Mouse (Mus musculus) retina, postnatal 1 day (tissue): ENCODE data around the gene Lpar2.

Experiments
- DNase-seq: peaks from one replicate; pipeline ENCODE4 v3.0.0-alpha.2; 2012

Gene Lpar2

DNA sequence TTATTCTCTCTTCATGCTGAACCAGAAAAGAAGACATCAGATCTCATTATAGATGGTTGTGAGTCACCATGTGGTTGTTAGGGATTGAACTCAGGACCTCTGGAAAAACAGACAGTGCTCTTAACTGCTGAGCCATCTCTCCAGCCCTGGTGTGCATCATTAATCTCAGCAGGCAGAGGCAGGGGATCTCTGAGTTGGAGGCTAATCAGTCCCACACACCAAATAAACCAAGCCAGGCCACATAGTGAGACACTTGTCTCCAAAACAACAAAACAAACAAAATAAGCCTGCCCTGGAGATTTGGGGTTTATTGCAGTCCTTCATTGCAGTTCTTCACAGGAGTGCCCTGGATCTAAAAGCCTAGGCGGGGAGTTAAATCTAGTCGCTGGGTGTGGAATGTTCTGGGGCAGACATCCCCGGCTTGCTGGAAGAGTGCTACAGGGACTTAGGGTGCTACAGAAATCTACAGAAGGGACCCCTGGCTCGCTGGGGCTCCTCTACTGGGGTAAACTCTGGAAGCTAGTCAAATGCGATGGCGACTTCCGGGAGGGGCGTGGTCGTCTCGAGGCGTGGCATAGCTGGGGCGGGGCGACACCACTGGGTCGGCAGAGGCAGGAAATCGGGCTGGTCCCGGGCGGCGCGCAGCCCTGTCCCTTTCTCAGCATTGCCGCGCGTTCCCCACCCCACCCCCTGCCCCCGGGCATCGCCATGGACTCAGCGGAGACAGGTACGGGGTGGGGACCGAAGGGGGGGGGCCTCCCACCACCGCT, 13.9 kb upstream of the Lpar2 start, which contains the start of gene Gmip:
Gene Gmip (plus strand): TSS at position 586 of the 770 bp plus-strand sequence.
- peak; percentile 79 for DNase-seq

DNA sequence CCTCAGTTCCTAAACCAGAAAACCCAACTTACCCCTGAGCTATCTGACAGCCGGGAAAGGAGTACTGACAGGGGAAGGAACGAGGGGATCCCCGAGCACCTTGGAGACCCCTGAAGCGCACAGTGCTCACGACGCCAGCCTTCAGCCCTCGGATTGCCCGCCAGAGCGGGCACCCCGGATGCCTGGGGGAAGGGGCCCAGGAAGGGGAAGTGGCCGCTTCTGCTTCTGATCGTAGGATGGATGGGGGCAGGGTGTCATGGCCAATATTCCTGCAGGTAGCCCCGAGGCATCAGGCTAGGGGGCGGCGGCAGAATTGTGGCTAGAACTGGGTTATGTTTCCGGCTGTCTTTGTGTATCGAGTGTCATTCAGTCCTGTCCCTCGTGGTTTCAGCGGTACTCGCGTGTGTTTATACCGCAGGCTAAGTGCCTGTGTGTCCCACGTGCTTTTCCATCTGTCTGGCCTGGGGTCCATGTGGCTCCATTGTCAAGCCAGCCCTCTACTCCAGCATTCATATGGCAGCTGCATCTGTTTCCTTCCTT, 13.3 kb upstream of the Lpar2 start:
- peak; percentile 58 for DNase-seq

DNA sequence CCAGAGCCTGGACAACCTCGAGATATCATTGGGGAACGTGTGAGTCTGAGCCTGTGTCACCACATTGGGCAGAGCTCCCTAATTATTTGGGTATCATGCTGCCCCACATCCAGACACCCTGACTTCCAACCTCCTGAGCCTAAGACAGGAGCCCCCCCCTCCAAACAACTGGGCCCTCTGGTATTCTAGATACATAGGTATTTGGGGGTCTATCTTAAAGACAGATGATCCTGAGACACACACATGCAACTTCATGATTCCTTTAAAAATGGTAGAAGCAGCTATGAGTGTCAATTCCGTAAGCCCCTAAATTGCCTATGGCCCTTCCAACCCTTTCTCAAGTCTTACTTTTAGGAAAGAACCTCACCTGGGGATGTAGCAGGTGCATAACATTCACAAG, 12.4 kb upstream of the Lpar2 start:
- no peak for DNase-seq

- no peak for DNase-seq
Observed at GRCm38 (mm10) chr8:69814881-69815280, 7.3 kb upstream of the Lpar2 start.

DNA sequence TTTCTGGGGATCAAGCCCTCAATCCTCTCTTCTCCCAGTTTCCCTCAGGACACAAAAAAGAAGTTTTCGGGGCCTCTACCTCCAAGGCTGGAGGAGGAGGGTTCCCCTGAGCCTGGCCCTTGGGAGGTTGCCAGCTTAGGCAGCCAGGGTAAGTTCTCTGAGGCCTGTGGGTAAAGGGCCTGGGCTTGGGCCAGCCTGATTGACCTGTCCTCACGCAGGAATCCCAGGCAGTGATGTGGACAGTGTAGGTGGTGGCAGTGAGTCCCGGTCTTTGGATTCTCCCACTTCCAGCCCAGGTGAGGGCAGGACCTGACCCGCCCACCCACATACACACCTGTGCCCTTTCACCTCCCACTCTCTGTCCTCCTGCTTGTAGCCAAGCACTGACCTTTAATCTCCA, 6.8 kb upstream of the Lpar2 start:
- DNase-seq = no peak

DNA sequence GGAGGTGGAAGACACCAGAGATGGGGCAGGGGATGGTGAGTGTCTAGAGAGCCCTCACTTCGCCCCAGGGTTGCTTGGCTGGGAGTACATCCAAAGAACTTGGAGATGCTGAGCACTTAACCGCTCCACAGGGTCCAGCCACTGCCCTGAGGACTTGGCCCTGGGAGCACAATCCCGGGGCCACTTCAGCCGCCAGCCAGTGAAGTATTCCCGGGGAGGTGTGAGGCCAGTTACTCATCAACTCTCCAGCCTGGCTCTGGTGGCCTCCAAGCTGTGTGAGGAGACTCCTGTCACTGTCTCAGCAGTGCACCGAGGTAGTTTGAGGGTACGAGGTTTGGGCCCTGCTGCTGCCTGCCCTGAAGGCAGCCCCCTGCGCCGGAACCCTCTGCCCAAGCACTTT, 1.8 kb upstream of the Lpar2 start:
- no peak for DNase-seq

DNA sequence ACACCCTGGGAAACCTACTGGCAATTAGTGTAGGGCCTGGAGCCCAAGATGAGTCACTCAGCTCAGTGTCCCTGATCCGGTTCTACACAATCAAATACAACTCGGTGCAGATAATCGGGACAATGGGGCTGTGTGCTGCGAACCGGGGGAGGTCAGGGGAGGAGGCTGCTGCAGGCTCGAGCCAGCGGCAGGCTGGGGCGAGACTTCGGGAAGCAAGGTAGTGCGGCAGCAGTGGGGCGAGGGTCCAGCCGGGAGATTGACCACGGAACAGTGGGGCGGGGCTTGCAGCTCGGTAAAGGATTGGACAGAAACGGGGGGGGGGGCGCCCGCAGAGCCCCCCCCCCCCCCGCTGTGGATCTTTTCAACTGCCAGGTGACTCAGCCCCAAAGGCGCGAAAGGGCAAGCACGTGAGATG, 251 bp upstream of the Lpar2 start:
- peak; percentile 69 for DNase-seq

DNA sequence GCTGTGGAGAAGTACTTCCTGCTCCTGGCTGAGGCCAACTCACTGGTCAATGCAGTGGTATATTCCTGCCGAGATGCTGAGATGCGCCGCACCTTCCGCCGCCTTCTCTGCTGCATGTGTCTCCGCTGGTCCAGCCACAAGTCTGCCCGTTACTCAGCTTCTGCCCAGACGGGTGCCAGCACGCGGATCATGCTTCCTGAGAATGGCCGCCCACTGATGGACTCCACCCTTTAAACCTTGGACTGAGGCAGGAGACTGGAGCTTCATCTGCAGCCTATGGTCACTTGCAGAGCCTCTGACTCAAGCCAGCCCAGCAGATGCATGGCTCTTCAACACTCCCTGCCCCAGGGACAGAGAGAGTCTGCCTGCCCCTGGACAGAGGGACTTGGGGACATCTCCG, 4.1 kb downstream of the Lpar2 start:
- no peak for DNase-seq

DNA sequence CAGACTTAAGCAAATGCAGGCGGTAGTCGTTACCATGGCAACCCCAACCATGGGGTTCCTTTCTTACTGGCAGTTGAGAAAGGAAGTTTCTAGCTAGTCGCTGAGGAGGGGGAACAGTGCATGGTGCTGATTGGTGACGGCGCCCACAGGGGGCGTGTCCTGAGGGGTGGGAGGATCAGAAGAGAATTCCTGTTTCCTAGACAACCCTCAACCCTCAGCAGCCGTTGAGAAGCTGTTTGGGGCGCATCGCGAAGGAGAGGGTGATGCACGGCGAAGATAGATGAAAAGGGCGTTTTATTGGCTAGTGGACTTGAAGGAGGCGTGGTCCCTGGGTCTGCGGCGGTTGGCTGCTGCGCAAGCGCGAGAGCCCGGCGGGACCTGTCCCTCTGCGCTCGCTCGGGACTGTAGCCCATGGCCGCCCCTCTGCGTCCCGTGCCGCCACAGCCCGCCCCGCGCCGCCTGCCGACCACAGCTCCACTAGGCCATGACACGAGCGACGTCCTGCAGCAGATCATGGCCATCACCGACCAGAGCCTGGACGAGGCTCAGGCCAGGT, 10.1 kb downstream of the Lpar2 start, which contains the start of gene Pbx4:
Gene Pbx4 (plus strand): TSS at position 194 of the 556 bp plus-strand sequence.
- peak; percentile 98 for DNase-seq

DNA sequence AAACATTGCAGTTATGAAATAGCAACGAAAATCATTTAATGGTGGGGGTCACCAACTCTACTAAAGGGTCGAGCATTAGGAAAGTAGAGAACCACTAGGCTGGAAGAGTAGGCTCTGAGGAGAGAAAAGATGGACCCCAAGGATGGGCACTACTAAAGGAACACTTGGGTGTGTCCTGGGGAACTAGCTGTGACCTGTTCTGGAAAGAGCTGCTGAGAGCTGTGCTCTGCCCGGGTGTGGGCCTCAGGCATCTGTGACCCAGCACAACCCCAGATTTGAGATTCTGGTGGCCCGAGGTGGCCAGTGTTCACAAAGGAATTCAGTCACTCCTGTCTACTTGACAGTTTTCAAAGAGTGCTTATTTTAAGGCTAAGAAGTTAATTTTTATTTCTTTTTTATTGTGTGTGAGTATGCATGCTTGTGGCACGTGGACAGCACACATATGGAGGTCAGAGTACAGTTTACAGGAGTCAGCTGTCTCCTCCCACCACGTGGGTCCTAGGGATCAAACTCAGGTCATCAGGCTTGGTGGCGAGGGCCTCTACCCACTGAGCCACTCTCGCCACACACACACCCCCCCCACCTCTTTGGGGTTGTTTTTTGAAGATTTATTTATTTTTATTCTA, 14.9 kb downstream of the Lpar2 start:
- DNase-seq = no peak

DNA sequence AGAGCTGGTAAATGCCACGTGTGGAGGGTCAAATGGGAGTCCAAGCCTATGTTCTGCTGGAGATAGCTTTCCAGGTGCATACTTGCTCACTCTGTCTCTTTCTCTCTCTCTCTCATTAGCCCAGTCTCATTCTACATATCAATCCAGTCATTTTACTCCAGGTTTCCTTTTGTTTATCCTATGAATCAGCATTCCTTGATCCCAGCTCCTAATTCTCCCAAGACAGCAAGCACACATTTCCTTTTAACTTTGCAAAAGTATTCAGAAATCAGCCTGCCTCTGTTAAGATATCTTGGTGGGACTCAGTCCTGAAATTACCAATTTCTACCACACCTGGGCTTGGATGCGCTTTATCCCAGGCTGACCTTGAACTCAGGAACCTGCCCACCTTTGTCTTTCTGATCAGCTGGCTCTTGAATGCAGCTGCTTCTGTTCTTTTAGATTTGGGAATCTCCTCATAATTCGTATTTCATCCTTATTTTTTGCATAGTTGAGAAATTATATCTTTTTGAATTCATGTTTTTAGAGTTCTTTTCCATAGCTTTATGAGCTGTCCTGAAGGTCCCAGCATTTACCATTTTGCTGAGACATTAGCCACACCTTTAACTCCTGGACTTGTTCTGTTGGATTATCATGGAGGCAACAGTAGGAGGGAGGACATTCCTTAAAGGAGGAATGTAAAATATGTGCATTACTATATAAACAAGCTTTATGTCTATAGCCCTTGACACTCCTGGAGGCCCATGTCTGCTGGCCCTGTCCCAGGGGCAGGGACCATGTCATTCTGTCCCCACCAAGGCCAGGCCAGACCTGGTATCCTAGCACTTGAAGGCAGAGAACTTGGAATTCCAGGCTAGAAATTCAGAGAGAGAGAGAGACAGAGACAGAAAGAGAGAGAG, 25.2 kb downstream of the Lpar2 start:
- DNase-seq = no peak

DNA sequence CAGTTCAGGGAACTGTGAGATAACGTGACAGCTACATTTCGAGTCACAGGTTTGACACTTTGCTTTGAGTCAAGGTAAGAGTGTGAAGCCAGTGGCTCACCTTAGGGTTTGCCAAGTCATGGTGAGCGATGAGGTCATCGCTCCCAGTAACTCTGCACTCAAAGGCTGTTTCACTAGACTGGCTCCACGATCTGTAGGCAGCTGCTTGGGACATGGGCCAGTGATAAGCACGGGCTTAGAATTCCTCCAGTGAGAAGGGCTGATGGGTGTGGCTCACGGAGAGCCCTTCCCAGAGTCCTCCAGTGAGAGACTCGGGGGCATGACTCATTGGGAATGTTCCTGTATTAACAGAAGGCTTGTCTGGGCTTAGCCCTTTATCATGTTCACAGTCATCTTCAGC, 26.7 kb downstream of the Lpar2 start:
- no peak for DNase-seq

GRCm38 (mm10) chr8:69849899-69850298, 27.7 kb downstream of the Lpar2 start:
- DNase-seq = no peak

GRCm38 (mm10) chr8:69850926-69851506, 28.8 kb downstream of the Lpar2 start:
- DNase-seq = no peak

DNA sequence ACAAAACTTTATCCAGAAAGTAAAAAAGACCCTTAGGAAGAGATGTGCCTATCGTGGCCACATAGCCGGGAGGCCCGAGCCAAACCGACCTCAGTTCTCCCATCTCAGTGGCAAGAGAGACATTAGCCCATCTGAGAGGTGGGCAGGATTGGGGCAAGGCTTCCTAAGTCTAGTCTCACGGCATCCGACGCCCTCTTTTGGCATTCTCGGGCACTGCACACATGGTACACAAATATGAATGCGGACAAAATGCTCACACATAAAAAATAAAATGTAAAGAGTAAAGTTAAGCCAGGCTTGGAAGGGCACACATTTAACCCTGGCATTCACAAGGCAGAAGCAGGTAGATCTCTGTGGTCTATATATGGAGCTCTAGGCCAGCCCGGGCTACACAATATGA, 31.6 kb downstream of the Lpar2 start:
- no peak for DNase-seq

DNA sequence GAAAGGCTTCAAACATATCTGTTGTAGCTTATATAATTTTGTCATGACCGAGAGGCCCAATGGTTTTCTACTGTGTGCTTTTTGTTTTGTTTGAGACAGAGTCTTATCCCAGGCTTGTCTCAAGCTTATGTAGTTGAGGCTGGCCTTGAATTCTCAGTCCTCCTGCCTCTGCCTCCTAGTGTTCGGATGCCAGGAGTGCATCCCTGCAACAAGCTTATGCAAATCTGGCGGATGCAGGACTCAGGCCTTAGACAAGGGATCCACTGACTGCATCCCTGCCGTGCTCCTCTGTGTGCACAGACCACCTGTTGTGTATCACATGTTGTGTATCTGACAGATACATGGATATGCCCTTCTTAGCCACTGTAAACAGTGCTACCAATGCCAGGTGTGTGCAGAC, 38.6 kb downstream of the Lpar2 start:
- peak; percentile 39 for DNase-seq

DNA sequence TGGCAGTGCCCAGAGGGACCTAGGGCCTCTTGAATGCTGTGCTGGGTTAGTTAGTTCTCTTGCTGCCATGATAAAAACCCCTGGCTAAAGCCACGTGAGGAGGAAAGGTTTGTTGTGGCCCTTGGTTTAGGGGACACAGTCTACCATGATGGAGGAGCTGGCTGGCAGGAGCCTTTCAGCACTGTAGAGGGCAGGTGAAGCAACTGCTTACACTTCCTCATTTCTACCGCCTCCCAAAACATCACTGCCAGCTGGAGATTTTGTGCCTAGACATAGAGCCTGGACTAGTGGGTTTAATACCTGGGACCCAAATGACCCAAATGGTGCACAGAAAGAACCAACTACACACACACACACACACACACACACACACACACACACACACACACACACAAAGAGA, 39.0 kb downstream of the Lpar2 start:
- DNase-seq = no peak

DNA sequence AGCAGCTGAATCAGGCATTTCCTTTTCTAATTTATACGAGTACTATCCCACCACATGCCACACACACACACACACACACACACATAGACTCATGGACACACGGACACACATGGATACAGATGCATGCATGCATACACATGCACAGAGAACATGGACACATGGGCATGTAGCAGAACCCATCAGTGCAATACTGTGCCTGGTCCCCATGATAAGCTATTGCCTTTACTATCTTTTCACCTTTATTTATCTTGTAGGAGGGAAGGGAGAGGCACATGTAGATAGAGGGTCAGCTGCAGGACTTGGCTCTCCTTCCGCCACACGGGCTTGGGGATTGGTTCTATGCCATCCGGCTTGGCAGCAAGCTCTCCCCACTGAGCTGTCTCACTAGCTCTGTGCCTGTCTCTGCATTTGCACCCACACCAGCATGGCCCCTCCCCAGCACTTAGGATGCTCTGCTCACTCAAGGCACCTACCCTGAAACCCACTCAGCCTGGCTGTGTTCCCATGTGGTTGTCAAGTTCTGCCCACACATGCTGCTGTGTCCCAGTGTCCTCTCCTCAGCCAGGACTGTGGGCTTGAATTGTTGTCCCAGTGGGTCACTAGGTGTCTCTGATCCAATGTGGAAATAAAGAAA, 41.3 kb downstream of the Lpar2 start:
- no peak for DNase-seq

GRCm38 (mm10) chr8:69864180-69864579, 42.0 kb downstream of the Lpar2 start:
- no peak for DNase-seq

DNA sequence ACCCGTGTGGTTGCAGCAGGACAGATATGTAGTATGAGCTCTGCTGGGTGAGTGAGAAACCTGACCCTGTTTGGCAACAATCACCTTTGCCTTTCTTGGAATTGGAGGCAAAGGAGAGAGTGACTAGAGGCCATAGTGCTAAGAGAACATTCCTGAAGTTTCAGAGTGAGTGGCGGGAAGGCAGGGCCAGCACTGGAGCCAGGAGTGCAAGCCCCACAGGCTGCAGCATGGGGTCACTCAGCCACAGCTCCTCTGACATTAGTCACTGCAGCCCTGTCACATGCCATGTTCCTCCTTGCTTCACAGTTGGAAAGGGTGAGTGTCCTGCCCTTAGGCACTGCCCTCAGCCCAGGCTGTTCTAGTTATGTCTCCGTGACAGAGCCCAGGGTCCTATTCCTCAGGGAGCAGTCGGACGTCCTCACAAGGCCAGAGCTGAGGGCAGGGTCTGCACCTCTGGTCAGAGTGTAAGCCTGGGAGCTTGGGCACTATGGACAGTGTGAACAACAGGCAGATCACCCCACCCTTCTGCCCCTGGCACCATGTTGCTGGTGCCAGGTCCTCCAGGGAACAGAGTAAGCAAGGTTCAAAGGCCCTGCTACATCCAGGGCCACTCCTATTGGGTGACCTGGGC, 45.6 kb downstream of the Lpar2 start:
- no peak for DNase-seq

DNA sequence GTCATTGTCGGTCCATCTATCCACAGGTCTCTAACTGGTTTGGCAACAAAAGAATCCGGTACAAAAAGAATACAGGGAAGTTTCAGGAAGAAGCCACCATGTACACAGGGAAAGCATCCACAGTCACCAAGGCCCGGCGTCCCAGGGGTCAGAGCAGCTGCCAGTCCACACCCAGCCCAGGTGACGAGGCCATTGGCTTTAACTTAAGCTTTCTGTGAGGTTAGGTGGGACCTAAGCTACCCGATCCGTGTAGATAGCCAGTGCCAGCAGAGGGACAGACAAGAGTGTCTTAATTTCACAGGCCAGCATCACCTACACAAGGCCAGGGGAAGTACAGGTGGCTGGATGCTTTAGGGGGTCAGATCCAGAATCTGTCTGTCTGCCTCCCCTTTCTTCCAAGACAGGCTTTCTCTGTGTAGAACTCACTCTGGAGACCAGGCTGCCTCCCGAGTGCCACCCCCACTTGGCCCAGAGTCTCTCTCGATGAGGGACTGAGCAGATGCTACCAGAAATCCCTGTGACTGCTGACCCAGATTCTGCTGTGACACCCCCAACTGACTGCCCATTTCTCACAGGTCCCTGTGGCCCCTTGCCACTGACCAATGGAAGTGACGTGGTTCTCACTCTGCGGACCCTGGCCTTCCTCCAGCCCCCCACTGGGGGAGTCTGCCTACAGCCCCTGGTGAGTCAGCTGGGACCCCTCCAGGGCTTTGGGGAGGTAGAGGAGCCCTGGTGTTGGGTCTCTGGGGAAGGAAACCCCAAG, 48.0 kb downstream of the Lpar2 start:
- DNase-seq = no peak
